Mouse (Mus musculus): ENCODE results near the gene Thap11.

DNA sequence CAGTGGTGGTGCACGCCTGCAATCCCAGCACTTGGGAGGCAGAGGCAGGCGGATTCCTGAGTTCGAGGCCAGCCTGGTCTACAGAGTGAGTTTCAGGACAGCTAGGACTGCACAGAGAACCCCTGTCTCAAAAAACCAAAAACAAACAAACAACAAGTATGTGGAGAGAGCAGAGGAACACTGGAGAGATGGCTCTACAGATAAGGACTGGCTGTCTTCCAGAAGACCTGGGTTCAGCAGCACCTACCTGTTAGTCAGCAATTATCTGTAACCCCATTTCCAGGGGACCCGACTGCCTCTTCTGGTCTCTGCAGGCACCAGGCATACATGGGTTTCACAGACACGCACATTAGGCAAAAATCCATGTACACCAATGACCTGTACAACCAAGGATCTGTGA lies 15.7 kb upstream of the Thap11 start:
- TF ChIP-seq POLR2A (IDR thresholded peaks at IDR 0.05; ENCODE audit: low read depth, low read length) (no peak), CTCF (IDR thresholded peaks at IDR 0.05; ENCODE audit: borderline replicate concordance, insufficient read depth, low read length) (no peak)
